24 mouse cellular contexts compared by ENCODE assay signal in genomic region chr8:12188960-12189359, GRCm38 (mm10).
A peak's percentile ranks its signal among the peaks of the same experiment; 100 is the strongest.
DNase-seq lines count a peak whose midpoint lies in the region; ATAC-seq and TF ChIP-seq lines count a peak whose summit lies in the region.
"Had no signal": no experiment of that assay in that cellular context is flagged by ENCODE, and none has a peak within 500 bp of the region (broad histone marks: within the 10 kb centered on the region; RNA-seq: fewer than 3 reads in every experiment).

No protein-coding gene starts in this region.

- no peak overlapping the region for H3K9ac ChIP-seq in forebrain, embryonic 13.5 days
- H3K9ac ChIP-seq in hindbrain, embryonic 15.5 days = no peak overlapping the region
- no peak overlapping the region for H3K9ac ChIP-seq in hindbrain, embryonic 13.5 days
- H3K9ac ChIP-seq: embryonic facial prominence, embryonic 12.5 days; embryonic facial prominence, embryonic 15.5 days; heart, embryonic 13.5 days; intestine, embryonic 15.5 days had no signal

- no peaks in the 10 kb centered on the region for H3K36me3 ChIP-seq in forebrain, embryonic 13.5 days (ENCODE audit: poor library complexity, severe bottlenecking)
- H3K36me3 ChIP-seq in forebrain, embryonic 10.5 days (replicated peaks) = no peaks in the 10 kb centered on the region
- H3K36me3 ChIP-seq in hindbrain, embryonic 15.5 days = no peaks in the 10 kb centered on the region
- no peaks in the 10 kb centered on the region for H3K36me3 ChIP-seq in hindbrain, embryonic 13.5 days
- H3K36me3 ChIP-seq: embryonic facial prominence, embryonic 12.5 days; embryonic facial prominence, embryonic 15.5 days; heart, embryonic 10.5 days; heart, embryonic 13.5 days; intestine, embryonic 15.5 days had no signal

- 0 out of 2 replicates have a peak, but pooled peaks cover 3% of the 10 kb centered on the region for H3K9me3 ChIP-seq in forebrain, embryonic 13.5 days (replicated peaks)
- no peaks in the 10 kb centered on the region for H3K9me3 ChIP-seq in forebrain, embryonic 10.5 days
- H3K9me3 ChIP-seq in hindbrain, embryonic 15.5 days = no peaks in the 10 kb centered on the region
- H3K9me3 ChIP-seq in hindbrain, embryonic 13.5 days = no peaks in the 10 kb centered on the region
- H3K9me3 ChIP-seq: embryonic facial prominence, embryonic 12.5 days; embryonic facial prominence, embryonic 15.5 days; heart, embryonic 10.5 days; heart, embryonic 13.5 days; intestine, embryonic 15.5 days had no signal

- no peak for TF ChIP-seq POLR2A in olfactory bulb, adult 2 months (IDR thresholded peaks at IDR 0.05; ENCODE audit: insufficient read depth, low read depth, low read length)

- ATAC-seq in forebrain, embryonic 13.5 days = peak; percentile 58; the same call in 1 of the 2 replicates
- no peak for ATAC-seq in hindbrain, embryonic 15.5 days (ENCODE audit: low FRiP score, low read depth)
- no peak for ATAC-seq in hindbrain, embryonic 13.5 days (ENCODE audit: low FRiP score)
- ATAC-seq: activated CD4-positive, CD25-positive, alpha-beta regulatory T cell, adult 4 months; hindbrain, embryonic 16.5 days; intestine, embryonic 15.5 days had no signal

- no peak for TF ChIP-seq CTCF in olfactory bulb, adult 2 months (IDR thresholded peaks at IDR 0.05; ENCODE audit: insufficient read depth, low read depth, low read length)

- no peak overlapping the region for H3K27ac ChIP-seq in forebrain, embryonic 13.5 days
- no peak overlapping the region for H3K27ac ChIP-seq in forebrain, embryonic 10.5 days
- 0 out of 2 replicates have a peak overlapping the region, but pooled peaks have one; percentile 9 for H3K27ac ChIP-seq in hindbrain, embryonic 15.5 days (replicated peaks)
- H3K27ac ChIP-seq in hindbrain, embryonic 13.5 days = no peak overlapping the region
- H3K27ac ChIP-seq in olfactory bulb, adult 2 months (ENCODE audit: insufficient read depth, low read depth, low read length) = peak overlapping the region; percentile 86
- H3K27ac ChIP-seq: embryonic facial prominence, embryonic 12.5 days; embryonic facial prominence, embryonic 15.5 days; heart, adult 2 months; heart, embryonic 10.5 days; heart, embryonic 13.5 days; intestine, embryonic 15.5 days had no signal

- H3K4me2 ChIP-seq in forebrain, embryonic 13.5 days = no peak overlapping the region
- no peak overlapping the region for H3K4me2 ChIP-seq in hindbrain, embryonic 15.5 days
- H3K4me2 ChIP-seq in hindbrain, embryonic 13.5 days = no peak overlapping the region
- H3K4me2 ChIP-seq: embryonic facial prominence, embryonic 12.5 days; embryonic facial prominence, embryonic 15.5 days; heart, embryonic 13.5 days; intestine, embryonic 15.5 days had no signal

- no peak for DNase-seq in forebrain, embryonic 10.5 days (ENCODE audit: extremely low spot score, low spot score)
- no peak for DNase-seq in lung, postnatal 14 days
- DNase-seq: adrenal gland, adult 8-10 months; adrenal gland, postnatal 25 days; cerebellum, adult 11 months; cerebellum, adult 2 months; cerebellum, adult 9-11 months; cerebellum, postnatal 25 days; gastrocnemius, postnatal 10 days; gastrocnemius, postnatal 36 days; heart, adult 2 months; heart, postnatal 14 days; heart, postnatal 4 days had no signal

- H3K4me1 ChIP-seq in forebrain, embryonic 13.5 days = peaks cover 26% of the 10 kb centered on the region
- H3K4me1 ChIP-seq in forebrain, embryonic 10.5 days = peaks cover 10% of the 10 kb centered on the region
- H3K4me1 ChIP-seq in hindbrain, embryonic 15.5 days (replicated peaks) = peaks cover 15% of the 10 kb centered on the region; the same call in 1 of the 2 replicates
- H3K4me1 ChIP-seq in hindbrain, embryonic 13.5 days (replicated peaks) = peaks cover 17% of the 10 kb centered on the region
- H3K4me1 ChIP-seq in olfactory bulb, adult 2 months (ENCODE audit: control insufficient read depth, insufficient read depth, low read length) = peaks cover 25% of the 10 kb centered on the region
- H3K4me1 ChIP-seq: embryonic facial prominence, embryonic 12.5 days; embryonic facial prominence, embryonic 15.5 days; heart, embryonic 10.5 days; heart, embryonic 13.5 days; intestine, embryonic 15.5 days had no signal

- H3K4me3 ChIP-seq in forebrain, embryonic 13.5 days = no peak overlapping the region
- no peak overlapping the region for H3K4me3 ChIP-seq in forebrain, embryonic 10.5 days
- no peak overlapping the region for H3K4me3 ChIP-seq in hindbrain, embryonic 15.5 days
- H3K4me3 ChIP-seq in hindbrain, embryonic 13.5 days = no peak overlapping the region
- H3K4me3 ChIP-seq in olfactory bulb, adult 2 months (ENCODE audit: insufficient read depth, low read depth, low read length) = no peak overlapping the region
- H3K4me3 ChIP-seq: embryonic facial prominence, embryonic 12.5 days; embryonic facial prominence, embryonic 15.5 days; heart, adult 2 months; heart, embryonic 10.5 days; heart, embryonic 13.5 days; intestine, embryonic 15.5 days had no signal

- peaks cover 24% of the 10 kb centered on the region for H3K27me3 ChIP-seq in forebrain, embryonic 13.5 days
- H3K27me3 ChIP-seq in forebrain, embryonic 10.5 days (ENCODE audit: poor library complexity, severe bottlenecking) = peaks cover 52% of the 10 kb centered on the region
- peaks cover 5% of the 10 kb centered on the region; the same call in 1 of the 2 replicates for H3K27me3 ChIP-seq in hindbrain, embryonic 15.5 days
- peaks cover 30% of the 10 kb centered on the region for H3K27me3 ChIP-seq in hindbrain, embryonic 13.5 days
- H3K27me3 ChIP-seq: embryonic facial prominence, embryonic 12.5 days; embryonic facial prominence, embryonic 15.5 days; intestine, embryonic 15.5 days had no signal

- WGBS in forebrain, embryonic 13.5 days = 47% methylated on average over 4 of the region's 4 CpGs
- WGBS in forebrain, embryonic 10.5 days = 72% methylated on average over 4 of the region's 4 CpGs
- 59% methylated on average over 4 of the region's 4 CpGs for WGBS in hindbrain, embryonic 15.5 days
- 67% methylated on average over 4 of the region's 4 CpGs for WGBS in hindbrain, embryonic 13.5 days
- WGBS in olfactory bulb, adult 2 months = 58% methylated on average over 4 of the region's 4 CpGs

Comparison
In these comparisons a context has a peak if more than half of its experiments do, and no peak if none do; other contexts are left out.
1. H3K27ac ChIP-seq: peak in hindbrain, embryonic 15.5 days (single experiment) and olfactory bulb, adult 2 months (single experiment); none in forebrain, embryonic 13.5 days (single experiment), forebrain, embryonic 10.5 days (single experiment) and hindbrain, embryonic 13.5 days (single experiment).